Mouse (Mus musculus) brain, embryonic 14.5 days (tissue): ENCODE results near the gene Galnt10.

Experiments
- CTCF ChIP-seq: fragments of 200-500 bp; IDR thresholded peaks from 2 replicates; pipeline ENCODE4 v1.5.1; 2012; ENCODE audit warnings: inconsistent platforms, mild to moderate bottlenecking, moderate library complexity, borderline replicate concordance; ENCODE audit not compliant: insufficient read depth, insufficient read length; ENCODE audit errors: extremely low read depth
- POLR2A ChIP-seq: fragments of 200-500 bp; IDR thresholded peaks from 2 replicates; pipeline ENCODE4 v1.6.1; 2012; ENCODE audit warnings: mild to moderate bottlenecking, inconsistent platforms, borderline replicate concordance; ENCODE audit not compliant: poor library complexity, insufficient read depth, insufficient read length, severe bottlenecking; ENCODE audit errors: extremely low read depth

- no peak for TF ChIP-seq CTCF
- no peak for TF ChIP-seq POLR2A
These were observed 121.4 kb downstream of the Galnt10 start for GRCm38 (mm10) chr11:57766617-57767016.
